ENCODE assay signal across 8 mouse cellular contexts in genomic region chr8:71462786-71463185, GRCm38 (mm10). TPM values are rescaled to one million over a fixed set of nuclear protein-coding genes. Genes with fewer than 3 reads are reported as not detected.
DNase-seq lines count a peak whose midpoint lies in the region; ATAC-seq lines count a peak whose summit lies in the region.

No protein-coding gene starts in this region.

- H3K4me2 ChIP-seq in liver, embryonic 16.5 days (ENCODE audit: low read depth, low read length), result peak overlapping the region; percentile 98
- peak overlapping the region; percentile 91 for H3K4me2 ChIP-seq in neural tube, embryonic 13.5 days

- peaks cover 27% of the 10 kb centered on the region for H3K4me1 ChIP-seq in liver, embryonic 16.5 days (ENCODE audit: control insufficient read depth, low read depth, low read length)
- peaks cover 62% of the 10 kb centered on the region for H3K4me1 ChIP-seq in neural tube, embryonic 13.5 days (replicated peaks)

- H3K27me3 ChIP-seq in liver, embryonic 16.5 days (ENCODE audit: control insufficient read depth, insufficient read depth, low read depth, low read length), result no peaks in the 10 kb centered on the region
- no peaks in the 10 kb centered on the region for H3K27me3 ChIP-seq in neural tube, embryonic 13.5 days

- no peaks in the 10 kb centered on the region for H3K9me3 ChIP-seq in liver, embryonic 16.5 days (replicated peaks; ENCODE audit: control insufficient read depth, low read length)
- H3K9me3 ChIP-seq in neural tube, embryonic 13.5 days, result no peaks in the 10 kb centered on the region

- peak; percentile 11 for DNase-seq in ovary, adult 18-20 months (ENCODE audit: low spot score)
- no peak for DNase-seq in ovary, postnatal 10 days (ENCODE audit: low spot score)
- peak; percentile 75 to 77 for DNase-seq in cerebellum, adult 18-20 months
- peak; percentile 68 to 72 for DNase-seq in frontal cortex, postnatal 36 days (ENCODE audit: low spot score in 2 of 2)
- DNase-seq in kidney, adult 18-20 months, result peak; percentile 30

- H3K4me3 ChIP-seq in liver, embryonic 16.5 days (ENCODE audit: low read depth, low read length), result peak overlapping the region; percentile 90
- peak overlapping the region; percentile 89 for H3K4me3 ChIP-seq in neural tube, embryonic 13.5 days

- H3K27ac ChIP-seq in liver, embryonic 16.5 days (ENCODE audit: low read length), result no peak overlapping the region
- peak overlapping the region; percentile 87 for H3K27ac ChIP-seq in neural tube, embryonic 13.5 days (replicated peaks)

- ATAC-seq in liver, embryonic 16.5 days (ENCODE audit: low read depth), result no peak
- peak; percentile 2 for ATAC-seq in neural tube, embryonic 13.5 days (ENCODE audit: low read depth)
- ATAC-seq in monocyte, adult 5-6 weeks (replicated peaks; ENCODE audit: insufficient number of reproducible peaks, low FRiP score, low TSS enrichment, poor library complexity, severe bottlenecking), result no peak

- H3K36me3 ChIP-seq in liver, embryonic 16.5 days (ENCODE audit: control insufficient read depth, insufficient read depth), result no peaks in the 10 kb centered on the region; the same call in 1 of the 2 replicates
- H3K36me3 ChIP-seq in neural tube, embryonic 13.5 days, result peaks cover 49% of the 10 kb centered on the region

- WGBS in liver, embryonic 16.5 days (ENCODE audit: insufficient replicate concordance), result 4% methylated on average over 16 of the region's 16 CpGs
- 5% methylated on average over 16 of the region's 16 CpGs for WGBS in neural tube, embryonic 13.5 days

- peak overlapping the region; percentile 91 for H3K9ac ChIP-seq in liver, embryonic 16.5 days (ENCODE audit: low read depth, low read length)
- peak overlapping the region; percentile 93 for H3K9ac ChIP-seq in neural tube, embryonic 13.5 days

RNA-seq across cellular contexts. Expression of gene Abhd8, which starts 0.7 kb away (rescaled TPM):
- 5.0 and 5.7 TPM in 2 replicates for polyA plus RNA-seq in liver, embryonic 16.5 days (2015; fragmentation: Nextera tagmentation; extraction: Ambion mirVana)
- polyA plus RNA-seq in neural tube, embryonic 13.5 days (2015; fragmentation: Nextera tagmentation; extraction: Ambion mirVana), result 127 and 145 TPM in 2 replicates
- total RNA-seq in monocyte, adult 5-6 weeks (2017), result 2.2 to 12.0 TPM (median 8.3 TPM) in 3 replicates

RNA-seq across cellular contexts. Expression of gene Mrpl34, which starts 2.0 kb away (rescaled TPM):
- polyA plus RNA-seq in liver, embryonic 16.5 days (2015; fragmentation: Nextera tagmentation; extraction: Ambion mirVana), result 87.3 and 88.6 TPM in 2 replicates
- 208 and 237 TPM in 2 replicates for polyA plus RNA-seq in neural tube, embryonic 13.5 days (2015; fragmentation: Nextera tagmentation; extraction: Ambion mirVana)
- total RNA-seq in monocyte, adult 5-6 weeks (2017), result 5.7 to 17.9 TPM (median 13.7 TPM) in 3 replicates

RNA-seq across cellular contexts. Expression of gene Dda1, which starts 6.2 kb away (rescaled TPM):
- 32.1 and 32.8 TPM in 2 replicates for polyA plus RNA-seq in liver, embryonic 16.5 days (2015; fragmentation: Nextera tagmentation; extraction: Ambion mirVana)
- 217 and 231 TPM in 2 replicates for polyA plus RNA-seq in neural tube, embryonic 13.5 days (2015; fragmentation: Nextera tagmentation; extraction: Ambion mirVana)
- 33.6 to 53.8 TPM (median 42.4 TPM) in 3 replicates for total RNA-seq in monocyte, adult 5-6 weeks (2017)

RNA-seq across cellular contexts. Expression of gene Ano8, which starts 23.0 kb away (rescaled TPM):
- 0.07 and 0.14 TPM in 2 replicates for polyA plus RNA-seq in liver, embryonic 16.5 days (2015; fragmentation: Nextera tagmentation; extraction: Ambion mirVana)
- 6.1 and 7.8 TPM in 2 replicates for polyA plus RNA-seq in neural tube, embryonic 13.5 days (2015; fragmentation: Nextera tagmentation; extraction: Ambion mirVana)
- total RNA-seq in monocyte, adult 5-6 weeks (2017), result 4.7 to 11.0 TPM (median 8.5 TPM) in 3 replicates

RNA-seq across cellular contexts. Expression of gene Gtpbp3, which starts 25.1 kb away (rescaled TPM):
- 5.3 and 5.4 TPM in 2 replicates for polyA plus RNA-seq in liver, embryonic 16.5 days (2015; fragmentation: Nextera tagmentation; extraction: Ambion mirVana)
- 12.0 and 15.5 TPM in 2 replicates for polyA plus RNA-seq in neural tube, embryonic 13.5 days (2015; fragmentation: Nextera tagmentation; extraction: Ambion mirVana)
- total RNA-seq in monocyte, adult 5-6 weeks (2017), result 16.0 to 22.2 TPM (median 16.4 TPM) in 3 replicates

Comparison
In these comparisons a context has a peak if more than half of its experiments do, and no peak if none do; other contexts are left out.
1. RNA of gene Abhd8, which starts 0.7 kb away (polyA plus RNA-seq): 127 to 145 TPM in neural tube, embryonic 13.5 days; 5.0 to 5.7 TPM in liver, embryonic 16.5 days; every median in the first group is over 10 times any median in the second.